Mouse (Mus musculus) inflammation-experienced regulatory T-cells, adult 16 weeks (primary cell): Measurements from ENCODE around the gene Vmn2r-ps159. TPM values are rescaled to one million over a fixed set of nuclear protein-coding genes. Genes with fewer than 3 reads are reported as not detected.

ENCODE experiments used
- polyA plus RNA-seq: library from polyadenylated mRNA; unstranded; fragments of 100-300 nt; shearing (Covaris generic); gene quantifications from one replicate; pipeline ENCODE4 v1.2.1, GENCODE M21; 2017

The Vmn2r-ps159 gene
- not detected for polyA plus RNA-seq

GRCm38 (mm10) chr4:156330803-156331202 lies at the start of gene Vmn2r-ps159:
TSS of gene Vmn2r-ps159 (plus strand) at chr4:156331103.

Other genes with a start within 250 kb of the Vmn2r-ps159 start
- gene 9430015G10Rik, start 221.1 kb upstream of the Vmn2r-ps159 start, polyA plus RNA-seq, result 46.9 TPM
- gene Rnf223, start 200.6 kb upstream of the Vmn2r-ps159 start, polyA plus RNA-seq, result 0.20 TPM
- gene Agrn, start 133.6 kb upstream of the Vmn2r-ps159 start, polyA plus RNA-seq, result 2.0 TPM
- gene Isg15, start 130.3 kb upstream of the Vmn2r-ps159 start, polyA plus RNA-seq, result 44.2 TPM
- gene AW011738, start 127.8 kb upstream of the Vmn2r-ps159 start, polyA plus RNA-seq, result 31.8 TPM
- 2.2 TPM for gene Perm1, start 115.2 kb upstream of the Vmn2r-ps159 start, polyA plus RNA-seq
- gene Plekhn1, start 96.2 kb upstream of the Vmn2r-ps159 start, polyA plus RNA-seq, result 8.3 TPM
- gene Noc2l, start 95.1 kb upstream of the Vmn2r-ps159 start, polyA plus RNA-seq, result 21.2 TPM
- 5.8 TPM for gene Samd11, start 75.4 kb upstream of the Vmn2r-ps159 start, polyA plus RNA-seq